Mouse (Mus musculus): ENCODE results near the gene Tm9sf3.

GRCm38 (mm10) chr19:41262712-41263629, 826 bp downstream of the Tm9sf3 start:
- TF ChIP-seq POLR2A (IDR thresholded peaks at IDR 0.05; ENCODE audit: low read depth, low read length): peak; percentile 55; the same call in 1 of the 2 replicates
- no peak for TF ChIP-seq CTCF (IDR thresholded peaks at IDR 0.05; ENCODE audit: borderline replicate concordance, insufficient read depth, low read length)
